Comparison of ENCODE assay signal across 8 mouse cellular contexts in the genomic region with DNA sequence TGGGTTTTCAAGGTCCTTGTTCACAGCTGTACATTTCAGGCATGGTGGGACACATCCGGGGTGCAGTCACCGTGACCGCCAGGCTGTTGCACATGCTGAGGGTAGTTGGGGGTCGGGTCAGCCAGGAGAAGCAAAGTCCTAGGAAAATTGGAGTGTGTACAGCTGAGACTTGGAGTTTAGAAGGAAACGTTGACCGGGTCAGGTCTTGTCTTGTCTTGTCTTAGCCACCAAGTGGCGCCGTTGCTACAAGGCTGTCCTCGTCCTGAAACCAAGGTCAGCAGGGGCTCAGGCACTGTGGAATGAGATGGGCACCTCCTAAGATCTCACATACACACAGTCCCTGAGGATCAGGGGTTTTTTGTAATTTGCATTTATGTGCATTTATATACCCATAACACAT. TPM values are rescaled to one million over a fixed set of nuclear protein-coding genes. Genes with fewer than 3 reads are reported as not detected.
DNase-seq lines count a peak whose midpoint lies in the region; ATAC-seq and TF ChIP-seq lines count a peak whose summit lies in the region.

No protein-coding gene starts in this region.

- H3K4me3 ChIP-seq in hindbrain, postnatal 0 days (ENCODE audit: low read length) = no peak overlapping the region
- no peak overlapping the region for H3K4me3 ChIP-seq in liver, embryonic 14.5 days (ENCODE audit: insufficient read depth in 1 of 2, low read depth in 2 of 2, low read length in 2 of 2)
- H3K4me3 ChIP-seq in neural tube, embryonic 12.5 days = no peak overlapping the region

- WGBS in hindbrain, postnatal 0 days = 5% methylated on average over 9 of the region's 9 CpGs
- WGBS in liver, embryonic 14.5 days (ENCODE audit: insufficient replicate concordance) = 6% methylated on average over 9 of the region's 9 CpGs
- WGBS in neural tube, embryonic 12.5 days = 4% methylated on average over 9 of the region's 9 CpGs

- TF ChIP-seq CTCF in hindbrain, postnatal 0 days (IDR thresholded peaks at IDR 0.05; ENCODE audit: low read depth) = peak; percentile 94
- peak; percentile 73 for TF ChIP-seq CTCF in liver, embryonic 14.5 days (IDR thresholded peaks at IDR 0.05; ENCODE audit: low read depth)

- peak; percentile 78 for ATAC-seq in hindbrain, postnatal 0 days
- no peak for ATAC-seq in liver, embryonic 14.5 days (ENCODE audit: insufficient read depth)
- peak; percentile 33; the same call in 1 of the 2 replicates for ATAC-seq in neural tube, embryonic 12.5 days (ENCODE audit: low FRiP score, low read depth)

- no peak overlapping the region for H3K9ac ChIP-seq in hindbrain, postnatal 0 days (replicated peaks; ENCODE audit: low read length)
- no peak overlapping the region for H3K9ac ChIP-seq in liver, embryonic 14.5 days (replicated peaks)
- H3K9ac ChIP-seq in neural tube, embryonic 12.5 days = no peak overlapping the region

- no peaks in the 10 kb centered on the region for H3K36me3 ChIP-seq in hindbrain, postnatal 0 days (ENCODE audit: insufficient read depth, low read length)
- H3K36me3 ChIP-seq in liver, embryonic 14.5 days (replicated peaks; ENCODE audit: control insufficient read depth, insufficient read depth, low read depth) = no peaks in the 10 kb centered on the region
- no peaks in the 10 kb centered on the region for H3K36me3 ChIP-seq in neural tube, embryonic 12.5 days

- H3K9me3 ChIP-seq in hindbrain, postnatal 0 days (ENCODE audit: low read length) = no peaks in the 10 kb centered on the region
- no peaks in the 10 kb centered on the region for H3K9me3 ChIP-seq in liver, embryonic 14.5 days (ENCODE audit: control insufficient read depth, low read length)
- no peaks in the 10 kb centered on the region for H3K9me3 ChIP-seq in neural tube, embryonic 12.5 days

- no peak for TF ChIP-seq EP300 in liver, embryonic 14.5 days (IDR thresholded peaks at IDR 0.05; ENCODE audit: low read depth)

- no peak overlapping the region for H3K27ac ChIP-seq in hindbrain, postnatal 0 days
- H3K27ac ChIP-seq in liver, embryonic 14.5 days = no peak overlapping the region
- H3K27ac ChIP-seq in neural tube, embryonic 12.5 days = no peak overlapping the region

- no peaks in the 10 kb centered on the region for H3K4me1 ChIP-seq in hindbrain, postnatal 0 days (ENCODE audit: insufficient read depth, low read length)
- no peaks in the 10 kb centered on the region for H3K4me1 ChIP-seq in liver, embryonic 14.5 days (replicated peaks; ENCODE audit: control insufficient read depth in 2 of 2, insufficient read depth in 2 of 2, low read length in 1 of 2)
- H3K4me1 ChIP-seq in neural tube, embryonic 12.5 days = no peaks in the 10 kb centered on the region

- peak; percentile 19 to 34 for DNase-seq in urinary bladder, adult 18-20 months (ENCODE audit: low spot score in 2 of 2)
- no peak for DNase-seq in urinary bladder, postnatal 10 days (ENCODE audit: low spot score)
- peak; percentile 73 for DNase-seq in cerebellum, adult 8-10 months
- DNase-seq in frontal cortex, postnatal 36 days (ENCODE audit: low spot score in 2 of 2) = peak; percentile 25 to 41
- peak; percentile 80 for DNase-seq in hindbrain, postnatal 0 days (ENCODE audit: low spot score)
- peak in 1 of 3 experiments; percentile 6 for DNase-seq in liver, embryonic 14.5 days (ENCODE audit: low read depth in 3 of 3, low spot score in 3 of 3)
- peak; percentile 26 to 43 for DNase-seq in urinary bladder, postnatal 36 days (ENCODE audit: low spot score in 2 of 2)

- H3K4me2 ChIP-seq in hindbrain, postnatal 0 days (ENCODE audit: low read depth, low read length) = no peak overlapping the region
- H3K4me2 ChIP-seq in liver, embryonic 14.5 days (ENCODE audit: low read depth) = no peak overlapping the region
- H3K4me2 ChIP-seq in neural tube, embryonic 12.5 days (replicated peaks) = no peak overlapping the region

- no peaks in the 10 kb centered on the region for H3K27me3 ChIP-seq in hindbrain, postnatal 0 days (ENCODE audit: insufficient read depth, low read length)
- no peaks in the 10 kb centered on the region for H3K27me3 ChIP-seq in liver, embryonic 14.5 days (ENCODE audit: control insufficient read depth, insufficient read depth, low read length)
- H3K27me3 ChIP-seq in neural tube, embryonic 12.5 days (replicated peaks) = no peaks in the 10 kb centered on the region

RNA-seq across cellular contexts. Expression of a gene that starts 9.1 kb away (rescaled TPM):
- total RNA-seq in hindbrain, postnatal 0 days (2014; rRNA removed) = 1.3 TPM in 2 replicates
- polyA plus RNA-seq in hindbrain, postnatal 0 days (2015; fragmentation: Nextera tagmentation; extraction: Ambion mirVana) = 1.5 and 1.8 TPM in 2 replicates
- not detected in 2 replicates for polyA plus RNA-seq in liver, embryonic 14.5 days (2012; rRNA removed)
- polyA plus RNA-seq in liver, embryonic 14.5 days (2014; fragmentation: Nextera tagmentation; extraction: Ambion mirVana) = 0.27 TPM in 1 of 2 replicates, not detected in the other
- polyA plus RNA-seq in neural tube, embryonic 12.5 days (2016; fragmentation: Nextera tagmentation; extraction: Ambion mirVana) = 0.42 and 0.63 TPM in 2 replicates

RNA-seq across cellular contexts. Expression of a gene that starts 10.6 kb away (rescaled TPM):
- total RNA-seq in hindbrain, postnatal 0 days (2014; rRNA removed) = 32.8 and 35.9 TPM in 2 replicates
- polyA plus RNA-seq in hindbrain, postnatal 0 days (2015; fragmentation: Nextera tagmentation; extraction: Ambion mirVana) = 11.6 and 12.1 TPM in 2 replicates
- polyA plus RNA-seq in liver, embryonic 14.5 days (2012; rRNA removed) = 2.9 and 3.7 TPM in 2 replicates
- polyA plus RNA-seq in liver, embryonic 14.5 days (2014; fragmentation: Nextera tagmentation; extraction: Ambion mirVana) = 4.1 and 4.8 TPM in 2 replicates
- polyA plus RNA-seq in neural tube, embryonic 12.5 days (2016; fragmentation: Nextera tagmentation; extraction: Ambion mirVana) = 18.4 and 18.5 TPM in 2 replicates
